Mouse (Mus musculus): ENCODE measurements around the gene B630019K06Rik.
"Not testable (repeated sequence)": the region's sequence is repeated elsewhere in the genome, so short reads cannot be mapped to it uniquely, and the experiment has no call there.

The B630019K06Rik gene

GRCm38 (mm10) chrX:8892343-8893155, at the start of gene B630019K06Rik:
Gene B630019K06Rik (plus strand): TSS chrX:8892382.
- peak; percentile 42 to 52 for DNase-seq

GRCm38 (mm10) chrX:8843694-8844093, 48.5 kb upstream of the B630019K06Rik start, which contains the start of gene Gm6592:
Gene Gm6592 (plus strand): TSS chrX:8843994.
- no peak for DNase-seq

- no peak for DNase-seq
Observed at GRCm38 (mm10) chrX:8852486-8852885, 39.7 kb upstream of the B630019K06Rik start.

- DNase-seq: peak; percentile 49 to 58
Observed at GRCm38 (mm10) chrX:8864331-8864730, 27.9 kb upstream of the B630019K06Rik start.

GRCm38 (mm10) chrX:8873953-8874352, 18.2 kb upstream of the B630019K06Rik start, which contains the start of gene Gm5751:
Gene Gm5751 (plus strand): TSS chrX:8874253.
- not testable (repeated sequence) for DNase-seq

- no peak for DNase-seq
Observed at GRCm38 (mm10) chrX:8884336-8884735, 7.8 kb upstream of the B630019K06Rik start.

GRCm38 (mm10) chrX:8891975-8892342, 223 bp upstream of the B630019K06Rik start:
- no peak for DNase-seq

- peak; percentile 7 to 19 for DNase-seq
Observed at GRCm38 (mm10) chrX:8893182-8893651, 1.0 kb downstream of the B630019K06Rik start.

- no peak for DNase-seq
Observed at GRCm38 (mm10) chrX:8900823-8901222, 8.6 kb downstream of the B630019K06Rik start.

- no peak for DNase-seq
Observed at GRCm38 (mm10) chrX:8901906-8902472, 9.8 kb downstream of the B630019K06Rik start.

- no peak for DNase-seq
Observed at GRCm38 (mm10) chrX:8921080-8921479, 28.9 kb downstream of the B630019K06Rik start.

- DNase-seq: no peak
Observed at GRCm38 (mm10) chrX:8921813-8922607, 29.8 kb downstream of the B630019K06Rik start.

GRCm38 (mm10) chrX:8927308-8927707, 35.1 kb downstream of the B630019K06Rik start:
- DNase-seq: no peak

GRCm38 (mm10) chrX:8944041-8944440, 51.9 kb downstream of the B630019K06Rik start:
- DNase-seq: no peak
